In the genomic region with DNA sequence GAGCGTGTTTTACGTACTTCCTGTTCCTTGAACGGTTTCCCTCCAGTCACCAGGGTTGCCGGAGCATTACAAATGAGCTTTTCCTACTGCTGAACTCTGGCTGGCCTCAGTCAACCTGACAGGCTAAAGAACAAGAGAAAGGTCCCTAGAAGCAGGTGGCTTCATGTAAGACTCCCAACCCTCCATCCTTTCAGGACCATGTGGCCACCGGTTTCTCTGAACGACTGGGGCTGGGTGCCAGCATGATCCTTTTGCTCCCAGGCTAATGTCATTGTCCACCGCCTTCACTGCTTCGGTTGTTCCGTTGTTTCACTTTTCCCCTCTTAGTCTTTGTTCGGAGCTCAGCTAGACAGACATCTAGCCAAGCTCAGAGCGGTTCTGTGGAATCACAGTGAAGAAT, we compare ENCODE assay signal across 9 mouse cellular contexts.
DNase-seq lines count a peak whose midpoint lies in the region; ATAC-seq and TF ChIP-seq lines count a peak whose summit lies in the region.
"Had no signal": no experiment of that assay in that cellular context is flagged by ENCODE, and none has a peak within 500 bp of the region (broad histone marks: within the 10 kb centered on the region; RNA-seq: fewer than 3 reads in every experiment).

No protein-coding gene starts in this region.

- H3K36me3 ChIP-seq in hindbrain, embryonic 13.5 days: no peaks in the 10 kb centered on the region
- no peaks in the 10 kb centered on the region for H3K36me3 ChIP-seq in lung, embryonic 15.5 days
- H3K36me3 ChIP-seq: heart, embryonic 13.5 days had no signal

- ATAC-seq in hindbrain, embryonic 13.5 days (ENCODE audit: low FRiP score): no peak
- no peak for ATAC-seq in lung, embryonic 15.5 days (ENCODE audit: borderline replicate concordance, extremely low read depth, low FRiP score, low TSS enrichment)
- no peak for ATAC-seq in megakaryocyte, adult 5-6 weeks (ENCODE audit: poor library complexity, severe bottlenecking)

- H3K4me2 ChIP-seq in hindbrain, embryonic 13.5 days: peak overlapping the region; percentile 20; the same call in 1 of the 2 replicates
- no peak overlapping the region for H3K4me2 ChIP-seq in lung, embryonic 15.5 days
- H3K4me2 ChIP-seq: heart, embryonic 13.5 days had no signal

- no peak for TF ChIP-seq CTCF in brain, embryonic 14.5 days (IDR thresholded peaks at IDR 0.05; ENCODE audit: borderline replicate concordance, extremely low read depth, insufficient read depth, insufficient read length)

- 21% methylated on average over 11 of the region's 11 CpGs for WGBS in hindbrain, embryonic 13.5 days
- WGBS in lung, embryonic 15.5 days: 59% methylated on average over 11 of the region's 11 CpGs

- H3K4me1 ChIP-seq in hindbrain, embryonic 13.5 days (replicated peaks): no peaks in the 10 kb centered on the region
- no peaks in the 10 kb centered on the region for H3K4me1 ChIP-seq in lung, embryonic 15.5 days

- H3K9me3 ChIP-seq in hindbrain, embryonic 13.5 days: no peaks in the 10 kb centered on the region
- no peaks in the 10 kb centered on the region for H3K9me3 ChIP-seq in lung, embryonic 15.5 days
- H3K9me3 ChIP-seq: heart, embryonic 13.5 days had no signal

- no peak overlapping the region for H3K27ac ChIP-seq in hindbrain, embryonic 13.5 days
- peak overlapping the region; percentile 31; the same call in 1 of the 2 replicates for H3K27ac ChIP-seq in lung, embryonic 15.5 days
- H3K27ac ChIP-seq: heart, embryonic 13.5 days had no signal

- no peak overlapping the region for H3K4me3 ChIP-seq in hindbrain, embryonic 13.5 days
- H3K4me3 ChIP-seq in lung, embryonic 15.5 days: no peak overlapping the region
- H3K4me3 ChIP-seq: heart, embryonic 13.5 days had no signal

- no peak for TF ChIP-seq POLR2A in brain, embryonic 14.5 days (IDR thresholded peaks at IDR 0.05; ENCODE audit: borderline replicate concordance, extremely low read depth, insufficient read depth, insufficient read length, poor library complexity, severe bottlenecking)

- H3K9ac ChIP-seq in hindbrain, embryonic 13.5 days: no peak overlapping the region
- no peak overlapping the region for H3K9ac ChIP-seq in lung, embryonic 15.5 days
- H3K9ac ChIP-seq: heart, embryonic 13.5 days had no signal

- intact Hi-C loops in gastrocnemius, postnatal 14 days (cut with DNase I; ENCODE audit: low total_unique reads): no loop called here

- peak; percentile 33 for DNase-seq in Muller cell, postnatal 12 days (ENCODE audit: inconsistent ontology term)
- DNase-seq in brain, embryonic 14.5 days (ENCODE audit: low read depth): peak; percentile 63
- DNase-seq in testis, postnatal 14 days (ENCODE audit: low spot score): no peak
- DNase-seq in layer of hippocampus, adult 11-12 months (ENCODE audit: low spot score): no peak
- DNase-seq in gastrocnemius, postnatal 14 days: no peak

- peaks cover 49% of the 10 kb centered on the region for H3K27me3 ChIP-seq in hindbrain, embryonic 13.5 days
- no peaks in the 10 kb centered on the region for H3K27me3 ChIP-seq in lung, embryonic 15.5 days
- H3K27me3 ChIP-seq: heart, embryonic 13.5 days had no signal

Comparison
In these comparisons a context has a peak if more than half of its experiments do, and no peak if none do; other contexts are left out.
1. DNase-seq: peak in Muller cell, postnatal 12 days (single experiment) and brain, embryonic 14.5 days (single experiment); none in testis, postnatal 14 days (single experiment), layer of hippocampus, adult 11-12 months (single experiment) and gastrocnemius, postnatal 14 days (single experiment).